Mouse (Mus musculus) midbrain, postnatal 0 days (tissue): ENCODE measurements around the gene Oaf. TPM values are rescaled to one million over a fixed set of nuclear protein-coding genes. Genes with fewer than 3 reads are reported as not detected.

Experiments
- ATAC-seq: fragments of 200-750 bp; cut with Nextera tagmentation; 2 replicates; pipeline ENCODE4 v1.8.0; 2017; ENCODE audit warnings: moderate number of reproducible peaks, mild to moderate bottlenecking, moderate TSS enrichment, moderate library complexity; ENCODE audit not compliant: low FRiP score
- DNase-seq: peaks from one replicate; pipeline ENCODE4 v3.0.0-alpha.2; 2015; ENCODE audit warnings: low spot score
- H3K27ac ChIP-seq: fragments of 300-500 bp; sonication (generic); 2 replicates; pipeline ENCODE4 v1.5.1; 2014; ENCODE audit warnings: low read depth, mild to moderate bottlenecking, low read length, mixed read lengths
- H3K27me3 ChIP-seq: fragments of 300-500 bp; sonication (generic); 2 replicates; pipeline ENCODE4 v1.6.1; 2014; ENCODE audit warnings: low read length, control low read depth, mixed read lengths; ENCODE audit not compliant: insufficient read depth
- H3K36me3 ChIP-seq: fragments of 300-500 bp; sonication (generic); 2 replicates; pipeline ENCODE4 v1.6.1; 2014; ENCODE audit warnings: low read length, control low read depth, mixed read lengths; ENCODE audit not compliant: insufficient read depth
- H3K4me1 ChIP-seq: fragments of 300-500 bp; sonication (generic); 2 replicates; pipeline ENCODE4 v1.6.1; 2014; ENCODE audit warnings: mild to moderate bottlenecking, control low read depth, antibody characterized with exemption, low read length, mixed read lengths; ENCODE audit not compliant: insufficient read depth
- H3K4me2 ChIP-seq: fragments of 300-500 bp; sonication (generic); 2 replicates; pipeline ENCODE4 v1.6.1; 2014; ENCODE audit warnings: low read depth, mild to moderate bottlenecking, low read length, mixed read lengths; ENCODE audit not compliant: poor library complexity, severe bottlenecking
- H3K4me3 ChIP-seq: fragments of 300-500 bp; sonication (generic); 2 replicates; pipeline ENCODE4 v1.5.1; 2014; ENCODE audit warnings: low read depth, mild to moderate bottlenecking, low read length, moderate library complexity
- H3K9ac ChIP-seq: fragments of 300-500 bp; sonication (generic); replicated peaks from 2 replicates; pipeline ENCODE4 v1.6.1; 2014; ENCODE audit warnings: mild to moderate bottlenecking, low read length, moderate library complexity, mixed read lengths; ENCODE audit not compliant: poor library complexity, severe bottlenecking
- H3K9me3 ChIP-seq: fragments of 300-500 bp; sonication (generic); 2 replicates; pipeline ENCODE4 v1.6.1; 2016; ENCODE audit warnings: low read length, control low read depth
- CTCF ChIP-seq: IDR thresholded peaks from 2 replicates; pipeline ENCODE4 v1.5.1; 2016; ENCODE audit warnings: antibody characterized with exemption, mild to moderate bottlenecking
- WGBS: fragments of 180-500 bp; shearing (Covaris S2); extraction: QIAGEN DNeasy Blood & Tissue Kit; methylation state at CpG from one replicate; pipeline ENCODE4 v1.1.7; 2014; 5-methylcytosine and 5-hydroxymethylcytosine counted together
- polyA plus RNA-seq: library from polyadenylated mRNA; unstranded; fragments of >200 nt; fragmentation: Nextera tagmentation; extraction: Ambion mirVana; gene quantifications from 2 replicates; pipeline ENCODE4 v1.2.1, GENCODE M21; 2015
- total RNA-seq: library from RNA; depleted of rRNA; stranded (reverse); fragments of >200 nt; gene quantifications from 2 replicates; pipeline ENCODE4 v1.2.3, GENCODE M21; 2014

Oaf gene
- total and polyA plus RNA-seq, 2 experiments from 2014 or later: 4.5 to 4.7 TPM

DNA sequence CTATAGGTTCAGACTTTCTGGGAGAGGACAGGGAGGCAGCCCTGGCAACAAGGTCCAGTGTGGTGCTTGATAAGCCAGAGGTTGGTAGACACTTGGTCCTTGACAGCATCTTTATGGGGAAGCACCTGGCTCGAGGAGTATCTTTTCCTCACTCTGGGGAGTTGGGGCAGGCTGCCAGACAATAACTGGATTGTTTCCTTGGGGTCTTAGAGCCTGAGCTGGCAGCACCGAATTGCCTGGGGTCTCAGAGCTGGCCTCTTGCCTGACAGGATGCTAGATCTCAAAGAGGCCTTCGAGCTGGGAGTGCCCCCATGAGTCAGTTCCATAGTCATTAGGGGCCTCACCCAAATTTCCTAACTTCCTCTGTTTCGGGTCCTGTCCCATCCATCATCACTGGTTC, 1.6 kb upstream of the Oaf start:
- no peak overlapping the region for H3K9ac ChIP-seq
- no peak overlapping the region for H3K4me2 ChIP-seq
- WGBS: 58% methylated on average over 4 of the region's 4 CpGs
- no peak for TF ChIP-seq CTCF
- ATAC-seq: no peak
- no peaks in the 10 kb centered on the region for H3K36me3 ChIP-seq
- peaks cover 21% of the 10 kb centered on the region for H3K27me3 ChIP-seq
- no peak overlapping the region for H3K27ac ChIP-seq
- H3K4me1 ChIP-seq: peaks cover 4% of the 10 kb centered on the region; the same call in 1 of the 2 replicates
- no peak for DNase-seq
- H3K4me3 ChIP-seq: no peak overlapping the region
- no peaks in the 10 kb centered on the region for H3K9me3 ChIP-seq

DNA sequence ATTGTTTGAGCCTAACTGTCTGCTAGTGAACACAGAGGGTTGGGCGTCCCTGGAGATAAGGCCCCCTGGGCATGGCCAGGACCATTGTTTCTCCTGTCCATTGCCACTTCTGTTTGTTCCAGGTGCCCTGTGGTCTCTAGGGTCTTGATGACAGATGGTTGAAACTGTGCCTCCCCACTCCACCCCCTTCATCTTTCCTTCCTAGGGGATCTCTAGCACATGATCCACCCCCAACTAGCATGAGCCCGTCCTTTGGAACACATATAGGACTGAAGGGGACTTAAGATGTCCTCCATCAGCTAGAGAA, 836 bp upstream of the Oaf start:
- Histone ChIP-seq H3K4me1 (peaks cover 4% of the 10 kb centered on the region; the same call in 1 of the 2 replicates), H3K27me3 (peaks cover 21% of the 10 kb centered on the region), H3K36me3 (no peaks in the 10 kb centered on the region), H3K9ac (no peak overlapping the region), H3K4me2 (no peak overlapping the region), H3K4me3 (no peak overlapping the region), H3K9me3 (no peaks in the 10 kb centered on the region), H3K27ac (no peak overlapping the region)
- WGBS: 61% methylated on average over 2 of the region's 2 CpGs
- no peak for DNase-seq
- ATAC-seq: no peak
- TF ChIP-seq CTCF: no peak

DNA sequence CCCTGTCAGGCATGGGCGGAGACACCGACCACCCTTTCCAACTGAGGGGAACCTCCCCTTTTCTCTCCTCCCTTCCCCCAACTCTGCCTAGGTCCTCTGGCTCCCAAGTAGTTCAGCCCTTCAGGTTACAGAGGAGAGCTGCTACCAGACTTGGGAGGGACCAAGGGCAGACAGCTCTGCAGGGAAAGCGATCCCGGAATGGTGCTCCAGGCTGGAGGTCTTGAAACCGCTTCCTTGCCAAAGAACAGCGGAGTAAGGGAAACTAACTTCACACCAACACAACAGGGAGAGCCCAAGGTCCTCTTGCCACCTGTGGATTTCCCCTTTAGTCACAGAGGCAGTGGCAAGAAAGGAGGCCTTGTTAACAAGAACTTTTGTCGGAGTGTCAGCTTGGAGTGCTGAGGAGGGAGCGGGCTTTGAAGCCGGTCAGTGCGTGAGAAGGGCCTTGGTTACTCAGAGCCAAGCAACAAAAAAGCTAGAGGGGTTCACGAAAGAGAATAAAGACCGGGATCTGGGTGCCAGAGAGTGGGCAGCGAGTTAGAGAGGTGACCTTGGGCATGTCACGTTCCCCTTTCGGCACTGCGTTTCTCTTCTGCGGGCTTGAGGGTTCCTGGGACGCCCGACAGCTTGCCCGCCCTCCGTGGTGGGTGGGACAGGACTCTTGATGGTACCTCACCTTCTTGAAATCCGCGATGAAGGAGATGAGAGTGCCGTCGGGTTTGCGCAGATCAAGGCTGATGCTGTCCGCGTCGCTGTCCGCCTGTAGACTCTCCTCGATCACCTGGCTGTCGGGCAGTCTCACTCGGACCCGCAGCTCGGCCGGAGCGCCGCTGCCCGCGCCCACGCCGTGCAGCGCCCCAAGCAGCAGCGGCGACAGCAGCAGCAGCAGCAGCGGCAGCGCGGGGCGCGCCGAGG, 823 bp downstream of the Oaf start:
- TF ChIP-seq CTCF: no peak
- Histone ChIP-seq H3K9ac (no peak overlapping the region), H3K4me3 (peak overlapping the region; percentile 37), H3K4me1 (peaks cover 4% of the 10 kb centered on the region; the same call in 1 of the 2 replicates), H3K4me2 (peak overlapping the region; percentile 51), H3K27me3 (peaks cover 21% of the 10 kb centered on the region), H3K9me3 (no peaks in the 10 kb centered on the region), H3K36me3 (no peaks in the 10 kb centered on the region), H3K27ac (no peak overlapping the region)
- no peak for DNase-seq
- WGBS: 1% methylated on average over 51 of the region's 51 CpGs
- no peak; the same call in 1 of the 2 replicates for ATAC-seq

DNA sequence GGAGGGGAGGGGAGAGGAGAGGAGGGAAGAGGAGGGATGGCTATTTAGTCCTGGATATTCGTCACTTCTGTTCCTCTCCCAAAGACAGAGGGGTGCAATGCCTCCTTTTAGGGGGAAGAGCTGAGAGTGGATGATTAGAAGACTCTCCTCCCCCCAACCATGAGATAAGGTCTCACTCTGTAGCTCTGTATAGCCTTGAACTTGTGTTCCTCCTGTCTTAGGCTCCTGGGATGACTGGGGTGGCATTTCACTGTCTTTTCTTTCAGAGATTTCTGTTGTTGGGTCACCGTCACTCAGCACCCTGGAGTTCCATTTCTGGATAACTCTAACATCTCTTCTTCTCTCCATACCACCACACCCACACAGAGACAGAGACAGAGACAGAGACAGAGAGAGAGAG, 1.5 kb downstream of the Oaf start:
- H3K27ac ChIP-seq: no peak overlapping the region
- no peaks in the 10 kb centered on the region for H3K36me3 ChIP-seq
- TF ChIP-seq CTCF: no peak
- no peaks in the 10 kb centered on the region for H3K9me3 ChIP-seq
- no peak overlapping the region for H3K9ac ChIP-seq
- peaks cover 4% of the 10 kb centered on the region; the same call in 1 of the 2 replicates for H3K4me1 ChIP-seq
- H3K27me3 ChIP-seq: peaks cover 21% of the 10 kb centered on the region
- H3K4me3 ChIP-seq: no peak overlapping the region
- no peak overlapping the region for H3K4me2 ChIP-seq
- ATAC-seq (no peak), DNase-seq (no peak)
- 75% methylated on average over 2 of the region's 2 CpGs for WGBS

DNA sequence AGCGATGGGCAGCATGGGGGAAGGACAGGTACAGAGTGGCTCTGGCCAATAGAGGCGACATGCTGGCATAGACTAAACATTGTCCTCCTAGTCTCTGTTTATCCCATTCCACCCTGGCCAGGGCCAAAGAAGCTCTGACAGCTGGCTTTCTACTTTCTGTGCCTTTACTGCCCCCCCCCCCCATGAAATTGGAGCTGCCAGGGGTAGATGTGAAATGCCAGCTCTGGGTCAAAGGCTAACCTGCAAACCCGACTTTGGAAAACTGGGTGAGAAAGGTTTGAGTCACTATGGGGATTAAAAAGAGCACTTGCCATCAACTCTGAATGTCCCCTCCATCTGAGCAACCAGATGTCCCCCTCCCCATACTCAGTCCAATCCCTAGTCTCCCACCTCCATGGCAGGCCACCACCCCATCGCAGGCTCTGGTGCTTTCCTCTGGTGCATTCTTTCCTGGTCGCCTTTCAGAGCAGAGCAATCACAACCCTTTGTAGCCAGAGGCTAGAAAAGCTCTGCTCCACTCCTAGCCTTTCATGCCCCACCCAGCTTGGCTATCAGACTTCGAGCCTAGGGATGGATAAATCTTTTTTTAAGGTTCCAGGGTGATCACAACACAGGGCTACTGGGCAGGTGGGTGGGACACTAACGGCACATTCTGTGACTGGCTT, 2.5 kb downstream of the Oaf start:
- DNase-seq (no peak), ATAC-seq (no peak)
- H3K4me3 ChIP-seq: no peak overlapping the region
- WGBS: 58% methylated on average over 7 of the region's 7 CpGs
- no peak overlapping the region for H3K27ac ChIP-seq
- no peak overlapping the region for H3K4me2 ChIP-seq
- no peaks in the 10 kb centered on the region for H3K9me3 ChIP-seq
- H3K9ac ChIP-seq: no peak overlapping the region
- H3K36me3 ChIP-seq: no peaks in the 10 kb centered on the region
- peaks cover 21% of the 10 kb centered on the region for H3K27me3 ChIP-seq
- peaks cover 4% of the 10 kb centered on the region; the same call in 1 of the 2 replicates for H3K4me1 ChIP-seq
- TF ChIP-seq CTCF: no peak

DNA sequence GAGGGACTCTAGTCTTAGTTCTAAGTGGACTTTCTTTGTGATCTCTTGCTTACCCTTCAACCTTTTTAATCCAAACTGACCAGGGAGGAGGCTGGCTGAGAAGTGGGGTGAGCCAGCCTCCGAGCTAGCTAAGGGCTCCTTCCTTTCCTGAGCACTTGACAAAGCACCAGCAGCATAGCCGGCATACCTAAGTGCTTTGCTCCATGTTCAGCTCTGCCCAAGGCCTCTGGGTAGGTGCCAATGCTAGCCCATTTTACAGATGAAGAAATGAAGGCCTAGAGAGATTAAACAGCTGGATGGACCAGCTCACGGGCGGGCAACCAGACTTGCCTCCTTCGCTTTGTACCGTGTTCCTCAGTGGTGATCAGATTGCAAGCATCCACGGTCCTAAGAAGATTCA, 3.1 kb downstream of the Oaf start:
- Histone ChIP-seq H3K27me3 (peaks cover 21% of the 10 kb centered on the region), H3K27ac (no peak overlapping the region), H3K36me3 (no peaks in the 10 kb centered on the region), H3K4me3 (no peak overlapping the region), H3K9ac (no peak overlapping the region), H3K9me3 (no peaks in the 10 kb centered on the region), H3K4me2 (no peak overlapping the region), H3K4me1 (peaks cover 4% of the 10 kb centered on the region; the same call in 1 of the 2 replicates)
- ATAC-seq: no peak
- no peak for DNase-seq
- TF ChIP-seq CTCF: no peak
- WGBS: 89% methylated on average over 7 of the region's 7 CpGs
